Mouse (Mus musculus): ENCODE results near the gene Bphl. TPM values are rescaled to one million over a fixed set of nuclear protein-coding genes. Genes with fewer than 3 reads are reported as not detected.

Bphl gene
- polyA plus RNA-seq, 1 experiment = 27.7 TPM

- TF ChIP-seq CTCF (IDR thresholded peaks at IDR 0.05; ENCODE audit: borderline replicate concordance, extremely low read depth, insufficient read depth, insufficient read length) (no peak), POLR2A (IDR thresholded peaks at IDR 0.05; ENCODE audit: borderline replicate concordance, extremely low read depth, insufficient read depth, insufficient read length, poor library complexity, severe bottlenecking) (no peak)
- DNase-seq (ENCODE audit: low read depth) = no peak
Measured at GRCm38 (mm10) chr13:34035424-34035823, 2.0 kb upstream of the Bphl start.

GRCm38 (mm10) chr13:34036726-34037125 lies 671 bp upstream of the Bphl start:
- TF ChIP-seq CTCF (IDR thresholded peaks at IDR 0.05; ENCODE audit: borderline replicate concordance, extremely low read depth, insufficient read depth, insufficient read length) (no peak), POLR2A (IDR thresholded peaks at IDR 0.05; ENCODE audit: borderline replicate concordance, extremely low read depth, insufficient read depth, insufficient read length, poor library complexity, severe bottlenecking) (no peak)
- no peak for DNase-seq (ENCODE audit: low read depth)

DNA sequence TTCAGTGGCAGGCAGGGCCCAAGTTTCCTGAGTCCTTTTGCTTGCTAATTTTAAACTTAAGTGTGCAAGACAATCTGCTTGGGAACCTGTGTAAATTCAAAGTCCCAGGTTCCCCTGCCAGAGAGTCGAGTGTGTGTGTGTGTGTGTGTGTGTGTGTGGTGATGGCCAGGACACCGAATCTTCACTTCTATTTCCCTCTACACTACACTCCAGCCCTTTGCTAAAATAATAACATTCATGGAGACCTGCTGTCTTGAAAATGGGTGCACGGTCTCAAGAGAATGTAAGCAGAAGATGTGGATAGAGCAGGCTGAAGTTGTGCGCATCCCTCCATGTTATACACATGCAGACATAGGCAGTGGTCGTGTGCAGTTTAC lies 647 bp downstream of the Bphl start:
- no peak for DNase-seq (ENCODE audit: low read depth)

DNA sequence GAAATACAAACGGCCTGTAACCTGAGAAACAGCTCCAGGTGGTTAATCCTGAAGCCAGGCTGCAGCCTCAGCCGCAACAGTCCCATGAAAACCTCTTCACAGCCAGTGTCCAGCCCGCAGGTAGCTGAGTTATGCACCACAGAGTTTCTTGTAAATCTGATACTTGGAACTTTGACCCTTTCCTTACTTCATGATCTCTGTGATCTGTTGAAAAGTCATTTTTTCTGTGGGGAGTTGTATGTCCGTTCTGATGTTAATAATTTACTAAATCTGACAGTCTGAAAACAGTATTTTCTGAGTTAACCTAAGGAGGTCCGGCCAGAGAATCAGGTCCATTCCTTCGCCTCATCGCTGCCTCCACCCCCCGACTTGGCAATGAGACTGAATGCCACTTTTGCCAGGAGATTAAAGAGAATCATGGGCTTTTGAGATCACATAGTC lies 1.5 kb downstream of the Bphl start:
- no peak for TF ChIP-seq CTCF (IDR thresholded peaks at IDR 0.05; ENCODE audit: borderline replicate concordance, extremely low read depth, insufficient read depth, insufficient read length)
- TF ChIP-seq POLR2A (IDR thresholded peaks at IDR 0.05; ENCODE audit: borderline replicate concordance, extremely low read depth, insufficient read depth, insufficient read length, poor library complexity, severe bottlenecking) = no peak
- DNase-seq (ENCODE audit: low read depth) = no peak

More for the DNA sequence above, 647 bp downstream of the Bphl start:
- no peak for TF ChIP-seq POLR2A (IDR thresholded peaks at IDR 0.05; ENCODE audit: borderline replicate concordance, extremely low read depth, insufficient read depth, insufficient read length, poor library complexity, severe bottlenecking)
- no peak for TF ChIP-seq CTCF (IDR thresholded peaks at IDR 0.05; ENCODE audit: borderline replicate concordance, extremely low read depth, insufficient read depth, insufficient read length)

- no peak for DNase-seq (ENCODE audit: low read depth)
- TF ChIP-seq CTCF (IDR thresholded peaks at IDR 0.05; ENCODE audit: borderline replicate concordance, extremely low read depth, insufficient read depth, insufficient read length) (no peak), POLR2A (IDR thresholded peaks at IDR 0.05; ENCODE audit: borderline replicate concordance, extremely low read depth, insufficient read depth, insufficient read length, poor library complexity, severe bottlenecking) (no peak)
Measured at GRCm38 (mm10) chr13:34040091-34040490, 2.7 kb downstream of the Bphl start.

DNA sequence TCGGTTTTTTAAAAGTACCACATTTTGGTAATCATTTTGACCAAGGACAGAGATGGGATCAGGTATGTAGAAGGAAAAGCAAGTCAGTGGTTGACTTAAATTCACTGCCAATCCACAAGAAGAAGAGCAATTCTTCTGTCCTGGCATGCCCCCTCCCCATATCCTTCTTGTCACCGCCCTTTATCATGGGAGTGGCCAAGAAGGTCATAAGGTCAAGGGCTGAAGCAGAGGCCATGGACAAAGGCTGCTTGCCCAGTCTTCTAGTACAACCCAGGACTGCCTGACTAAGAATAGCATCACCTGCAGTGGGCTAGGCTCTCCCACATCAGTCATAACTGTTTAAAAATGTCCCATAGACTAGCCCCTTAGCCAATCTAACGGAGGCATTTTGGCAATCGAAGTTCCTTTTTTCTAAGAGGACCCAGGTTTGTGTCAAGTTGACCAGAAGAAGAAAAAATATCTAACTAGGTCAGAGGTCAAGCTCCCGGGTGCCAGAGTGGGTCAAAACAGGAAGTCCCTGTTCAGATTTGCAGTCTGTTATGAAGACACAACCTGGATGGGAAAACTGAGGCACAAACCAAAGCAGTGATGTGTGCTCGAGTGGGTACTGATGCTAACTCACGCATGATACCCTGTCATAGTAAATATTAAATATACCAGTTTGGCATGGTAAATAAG lies 6.5 kb downstream of the Bphl start:
- DNase-seq (ENCODE audit: low read depth) = no peak
- TF ChIP-seq POLR2A (IDR thresholded peaks at IDR 0.05; ENCODE audit: borderline replicate concordance, extremely low read depth, insufficient read depth, insufficient read length, poor library complexity, severe bottlenecking) (no peak), CTCF (IDR thresholded peaks at IDR 0.05; ENCODE audit: borderline replicate concordance, extremely low read depth, insufficient read depth, insufficient read length) (no peak)

GRCm38 (mm10) chr13:34045511-34046249 lies 8.3 kb downstream of the Bphl start:
- no peak for DNase-seq (ENCODE audit: low read depth)
- TF ChIP-seq POLR2A (IDR thresholded peaks at IDR 0.05; ENCODE audit: borderline replicate concordance, extremely low read depth, insufficient read depth, insufficient read length, poor library complexity, severe bottlenecking) = no peak
- no peak for TF ChIP-seq CTCF (IDR thresholded peaks at IDR 0.05; ENCODE audit: borderline replicate concordance, extremely low read depth, insufficient read depth, insufficient read length)

DNA sequence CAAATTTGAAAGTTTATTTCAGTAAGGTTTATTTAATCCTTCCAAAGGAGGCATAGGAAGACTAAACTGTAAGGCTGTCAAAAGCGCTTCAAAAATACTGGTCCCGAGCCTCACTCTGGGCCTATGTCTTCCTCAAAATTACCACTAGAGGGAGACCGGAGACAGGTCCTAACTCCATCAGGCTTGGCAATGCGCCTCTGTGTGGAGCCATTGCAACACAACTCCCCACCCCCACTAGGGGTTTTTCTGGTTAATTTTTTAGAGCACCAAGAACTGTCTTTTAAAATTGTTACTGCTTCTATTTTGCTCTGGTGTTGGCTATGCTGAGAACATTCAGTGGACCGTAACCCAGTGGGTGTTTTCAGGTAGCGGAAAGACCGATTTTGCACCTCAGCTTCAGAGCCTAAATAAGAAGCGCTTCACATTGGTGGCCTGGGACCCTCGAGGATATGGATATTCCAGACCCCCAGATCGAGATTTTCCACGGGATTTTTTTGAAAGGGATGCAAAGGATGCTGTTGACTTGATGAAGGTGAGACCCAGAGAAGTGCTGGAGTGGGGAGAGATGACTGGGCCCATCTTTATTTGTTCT lies 9.1 kb downstream of the Bphl start:
- TF ChIP-seq CTCF (IDR thresholded peaks at IDR 0.05; ENCODE audit: borderline replicate concordance, extremely low read depth, insufficient read depth, insufficient read length) (peak; percentile 89), POLR2A (IDR thresholded peaks at IDR 0.05; ENCODE audit: borderline replicate concordance, extremely low read depth, insufficient read depth, insufficient read length, poor library complexity, severe bottlenecking) (no peak)
- peak; percentile 94 for DNase-seq (ENCODE audit: low read depth)

DNA sequence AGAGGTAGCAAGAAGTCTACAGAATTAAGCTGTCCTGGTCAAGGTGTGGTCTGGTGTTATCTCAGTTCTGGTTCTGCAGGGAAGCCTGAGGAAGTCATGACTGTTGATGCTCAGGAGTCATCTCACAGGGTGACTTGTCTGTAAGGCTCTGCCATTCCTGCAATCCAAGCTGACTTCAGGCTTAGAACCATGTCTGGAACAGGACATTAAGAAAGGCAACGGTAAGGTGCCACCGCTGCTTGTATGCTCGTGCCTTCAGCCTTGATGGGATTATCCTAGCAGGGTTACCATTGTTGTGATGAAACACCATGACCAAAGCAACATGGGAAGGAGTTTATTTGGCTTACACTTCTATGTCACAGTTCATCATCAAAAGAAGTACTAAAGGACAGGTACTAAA lies 10.1 kb downstream of the Bphl start:
- no peak for TF ChIP-seq CTCF (IDR thresholded peaks at IDR 0.05; ENCODE audit: borderline replicate concordance, extremely low read depth, insufficient read depth, insufficient read length)
- no peak for TF ChIP-seq POLR2A (IDR thresholded peaks at IDR 0.05; ENCODE audit: borderline replicate concordance, extremely low read depth, insufficient read depth, insufficient read length, poor library complexity, severe bottlenecking)
- DNase-seq (ENCODE audit: low read depth) = no peak

DNA sequence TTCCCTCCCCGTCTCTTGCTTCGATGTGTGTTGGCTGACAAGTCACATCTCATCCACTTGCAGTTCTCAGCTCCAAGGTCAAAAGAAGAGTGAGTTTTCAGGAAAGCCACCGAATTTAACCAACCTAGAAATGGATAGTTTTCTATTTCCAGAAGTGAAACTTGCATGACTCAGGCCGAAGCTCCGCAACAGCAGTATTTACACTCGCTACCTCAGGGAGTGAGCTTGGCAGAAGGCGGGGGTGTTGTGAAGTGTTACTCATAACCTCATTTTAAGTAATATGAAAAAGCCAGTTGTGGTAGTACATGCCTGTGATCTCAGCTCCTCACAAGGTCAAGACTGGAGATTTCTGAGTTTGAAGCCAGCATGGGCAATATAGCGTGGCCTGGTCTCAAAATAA lies 13.1 kb downstream of the Bphl start:
- TF ChIP-seq POLR2A (IDR thresholded peaks at IDR 0.05; ENCODE audit: borderline replicate concordance, extremely low read depth, insufficient read depth, insufficient read length, poor library complexity, severe bottlenecking) = no peak
- no peak for TF ChIP-seq CTCF (IDR thresholded peaks at IDR 0.05; ENCODE audit: borderline replicate concordance, extremely low read depth, insufficient read depth, insufficient read length)
- DNase-seq (ENCODE audit: low read depth) = no peak

DNA sequence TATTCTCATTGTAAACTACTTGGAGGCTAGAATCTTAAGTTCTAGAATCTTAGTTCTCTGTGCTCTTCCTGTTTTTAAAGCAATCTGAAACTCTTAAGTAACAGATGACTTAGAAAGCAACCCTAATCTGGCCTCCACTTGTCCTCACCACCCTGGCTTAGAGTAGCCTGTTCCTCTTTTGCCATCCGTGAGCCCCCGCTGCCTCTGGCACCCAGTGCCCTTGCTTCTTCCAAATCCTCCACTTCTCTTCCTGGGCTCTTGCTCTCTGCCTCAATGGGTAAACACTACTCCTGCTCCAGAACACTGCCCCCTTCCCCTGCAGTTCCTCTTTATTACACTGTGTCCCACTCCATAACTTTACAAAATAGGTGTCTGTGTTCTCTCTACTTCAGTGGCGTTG lies 14.3 kb downstream of the Bphl start:
- no peak for DNase-seq (ENCODE audit: low read depth)
- no peak for TF ChIP-seq CTCF (IDR thresholded peaks at IDR 0.05; ENCODE audit: borderline replicate concordance, extremely low read depth, insufficient read depth, insufficient read length)
- no peak for TF ChIP-seq POLR2A (IDR thresholded peaks at IDR 0.05; ENCODE audit: borderline replicate concordance, extremely low read depth, insufficient read depth, insufficient read length, poor library complexity, severe bottlenecking)

Data from brain, embryonic 14.5 days (tissue).